Mouse (Mus musculus): ENCODE results near the gene Cyb5d1. TPM values are rescaled to one million over a fixed set of nuclear protein-coding genes. Genes with fewer than 3 reads are reported as not detected.

Gene Cyb5d1
- total RNA-seq (2017): 59.7 and 69.7 TPM in 2 replicates

DNA sequence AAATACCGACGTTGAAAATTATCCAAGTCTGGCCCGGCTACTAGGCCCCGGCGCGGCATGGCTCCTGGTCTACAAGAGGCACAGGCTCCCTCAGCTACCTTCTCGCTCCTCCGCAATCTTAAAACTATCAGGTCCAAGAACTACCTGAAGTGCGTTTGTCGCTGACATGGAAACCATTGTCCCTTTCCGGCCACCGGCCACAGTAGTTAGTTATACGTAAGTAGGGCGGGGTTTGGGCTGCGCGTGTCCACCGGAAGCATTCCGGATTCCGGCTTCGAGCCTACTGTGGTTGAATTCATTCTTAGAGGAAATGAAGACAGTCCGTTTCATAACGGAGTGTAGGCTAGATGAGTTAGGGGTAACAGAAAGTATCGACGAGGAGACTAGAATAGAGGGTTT lies at the start of gene Cyb5d1, which contains the start of gene Naa38:
Cyb5d1 (minus strand) TSS at position 397 of the 399 bp plus-strand sequence.
Naa38 (plus strand) TSS at position 253 of the 399 bp plus-strand sequence.
- peak; percentile 63 to 66 for ATAC-seq (replicated peaks in 1 of 2; ENCODE audit: insufficient read depth in 1 of 2, low FRiP score in 2 of 2, low TSS enrichment in 1 of 2, low read depth in 1 of 2, poor library complexity in 2 of 2, severe bottlenecking in 2 of 2)

DNA sequence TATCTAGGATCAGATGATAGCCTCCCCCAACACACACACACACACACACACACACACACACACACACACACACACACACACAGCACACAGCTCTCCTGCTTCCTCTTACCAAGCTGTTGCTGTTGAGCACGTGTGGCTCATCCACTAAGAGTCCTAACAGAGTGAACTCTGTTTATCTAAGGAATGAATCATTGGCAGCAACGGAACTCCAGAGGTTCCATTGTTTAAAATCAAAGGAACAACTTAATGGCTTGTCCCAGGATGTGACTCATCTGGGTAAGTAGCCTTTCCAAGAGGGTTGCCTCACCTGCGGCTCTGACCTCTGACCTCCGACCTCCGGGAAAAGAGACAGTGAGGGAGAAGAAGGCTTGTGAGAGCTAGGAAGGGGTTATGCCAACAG lies 47.9 kb upstream of the Cyb5d1 start:
- no peak for ATAC-seq (replicated peaks in 1 of 2; ENCODE audit: insufficient read depth in 1 of 2, low FRiP score in 2 of 2, low TSS enrichment in 1 of 2, low read depth in 1 of 2, poor library complexity in 2 of 2, severe bottlenecking in 2 of 2)

DNA sequence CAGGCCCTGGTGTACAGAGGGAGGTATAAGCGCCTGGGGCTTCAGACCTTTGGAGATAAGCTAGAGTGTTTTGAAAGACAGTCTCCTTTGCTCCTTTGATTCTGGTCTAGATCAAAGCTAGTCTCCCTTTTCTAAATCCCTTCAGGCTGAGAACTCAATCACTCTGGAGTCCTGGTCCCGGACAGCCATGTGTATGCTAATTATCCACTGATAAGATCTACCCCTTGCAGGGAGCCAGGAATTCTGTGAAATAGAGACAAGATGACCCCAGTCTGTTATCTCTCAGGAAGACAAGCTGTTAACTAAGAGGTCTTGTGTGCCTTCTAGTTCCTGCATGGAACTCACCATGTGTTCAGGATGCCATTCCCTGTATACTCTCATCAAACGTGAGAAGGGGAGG lies 41.9 kb upstream of the Cyb5d1 start:
- no peak for ATAC-seq (replicated peaks in 1 of 2; ENCODE audit: insufficient read depth in 1 of 2, low FRiP score in 2 of 2, low TSS enrichment in 1 of 2, low read depth in 1 of 2, poor library complexity in 2 of 2, severe bottlenecking in 2 of 2)

DNA sequence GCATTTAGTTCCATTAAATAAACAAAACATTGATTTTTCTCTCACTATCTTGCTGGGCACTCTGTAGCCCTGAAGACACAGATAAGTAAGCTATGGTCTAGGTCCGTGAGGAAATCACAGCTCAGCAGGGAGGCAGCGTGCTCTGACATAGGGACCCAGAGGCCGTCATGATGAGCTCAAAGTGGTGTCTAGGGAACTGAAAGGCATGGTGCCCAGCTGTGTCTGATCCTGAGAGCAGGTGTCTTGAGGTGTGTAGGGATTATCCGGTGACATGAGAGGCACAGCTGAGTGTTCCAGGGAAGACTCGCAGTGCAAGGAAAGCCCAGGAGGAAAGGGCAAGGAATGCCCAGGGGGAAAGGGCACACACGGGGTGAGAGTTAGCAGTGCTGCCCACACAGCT lies 37.8 kb upstream of the Cyb5d1 start:
- no peak for ATAC-seq (replicated peaks in 1 of 2; ENCODE audit: insufficient read depth in 1 of 2, low FRiP score in 2 of 2, low TSS enrichment in 1 of 2, low read depth in 1 of 2, poor library complexity in 2 of 2, severe bottlenecking in 2 of 2)

DNA sequence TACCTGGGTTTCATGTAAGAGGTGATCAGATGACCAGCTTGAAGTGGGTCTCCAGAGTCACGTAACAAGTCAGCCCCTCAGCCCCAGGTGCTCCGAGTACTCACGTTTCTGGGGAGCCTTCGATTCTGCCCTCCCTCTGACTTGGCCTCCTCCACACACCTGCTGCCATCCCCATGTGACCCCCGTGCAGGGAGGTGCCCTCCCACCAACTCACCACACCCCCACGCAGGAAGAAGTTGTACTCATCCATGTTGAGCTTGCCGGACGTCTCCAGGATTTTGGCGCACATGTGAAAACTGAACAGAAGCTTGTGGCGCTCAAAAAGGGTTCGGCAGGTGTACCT lies 37.2 kb upstream of the Cyb5d1 start:
- ATAC-seq (replicated peaks in 1 of 2; ENCODE audit: insufficient read depth in 1 of 2, low FRiP score in 2 of 2, low TSS enrichment in 1 of 2, low read depth in 1 of 2, poor library complexity in 2 of 2, severe bottlenecking in 2 of 2): no peak

DNA sequence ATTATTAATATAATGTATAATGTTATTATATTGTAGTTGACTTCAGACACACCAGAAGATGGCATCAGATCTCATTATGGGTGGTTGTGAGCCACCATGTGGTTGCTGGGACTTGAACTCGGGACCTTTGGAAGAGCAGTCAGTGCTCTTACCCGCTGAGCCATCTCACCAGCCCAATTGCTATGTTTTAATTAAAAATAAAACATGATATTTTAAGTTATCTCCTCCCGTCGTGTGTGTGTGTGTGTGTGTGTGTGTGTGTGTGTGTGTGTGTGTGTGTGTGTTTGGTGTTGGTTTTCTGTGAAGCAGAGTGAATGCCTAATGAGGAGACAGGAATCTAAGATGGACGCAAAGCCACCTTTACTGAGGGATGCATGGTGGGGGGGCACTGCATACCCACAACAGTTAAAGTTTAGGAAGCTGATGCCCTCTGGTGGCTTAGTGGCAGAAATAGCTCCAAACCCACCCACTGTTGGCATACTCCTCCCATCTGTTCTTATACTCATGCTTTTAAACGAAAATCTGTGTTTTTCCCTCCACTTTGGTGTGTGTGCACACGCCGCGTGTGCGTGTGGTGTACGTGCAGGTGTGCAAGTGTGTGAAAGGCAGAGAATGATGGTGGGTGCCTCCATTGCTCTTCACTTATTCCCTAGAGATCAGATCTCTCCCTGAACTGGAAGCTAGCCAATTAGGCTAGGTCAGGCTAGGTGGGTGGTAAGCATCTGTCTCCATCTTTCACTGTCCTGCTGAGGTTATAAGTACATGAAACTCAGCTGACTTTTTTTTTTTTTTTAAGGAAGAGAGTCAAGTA lies 36.6 kb upstream of the Cyb5d1 start:
- ATAC-seq (replicated peaks in 1 of 2; ENCODE audit: insufficient read depth in 1 of 2, low FRiP score in 2 of 2, low TSS enrichment in 1 of 2, low read depth in 1 of 2, poor library complexity in 2 of 2, severe bottlenecking in 2 of 2): peak; percentile 85 to 92

DNA sequence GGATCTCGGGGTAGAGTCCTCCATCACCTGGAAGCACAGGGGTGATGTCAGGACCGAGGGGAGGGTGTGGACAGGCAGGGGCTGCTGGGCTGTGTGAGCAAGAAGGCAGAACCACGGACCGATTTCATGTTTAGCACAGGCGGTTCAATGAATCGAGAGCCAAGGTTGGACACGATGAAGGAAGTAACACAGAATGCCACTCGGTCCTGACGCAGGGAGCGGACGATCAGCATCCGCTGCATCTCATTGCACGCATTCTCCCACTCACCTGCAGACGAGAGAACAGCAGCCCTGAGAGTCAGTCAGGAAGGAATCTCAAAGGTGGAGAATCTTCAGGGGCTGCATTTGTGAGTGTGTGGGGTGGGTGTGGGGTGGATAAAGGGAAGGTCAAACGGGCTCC lies 35.2 kb upstream of the Cyb5d1 start:
- no peak for ATAC-seq (replicated peaks in 1 of 2; ENCODE audit: insufficient read depth in 1 of 2, low FRiP score in 2 of 2, low TSS enrichment in 1 of 2, low read depth in 1 of 2, poor library complexity in 2 of 2, severe bottlenecking in 2 of 2)

DNA sequence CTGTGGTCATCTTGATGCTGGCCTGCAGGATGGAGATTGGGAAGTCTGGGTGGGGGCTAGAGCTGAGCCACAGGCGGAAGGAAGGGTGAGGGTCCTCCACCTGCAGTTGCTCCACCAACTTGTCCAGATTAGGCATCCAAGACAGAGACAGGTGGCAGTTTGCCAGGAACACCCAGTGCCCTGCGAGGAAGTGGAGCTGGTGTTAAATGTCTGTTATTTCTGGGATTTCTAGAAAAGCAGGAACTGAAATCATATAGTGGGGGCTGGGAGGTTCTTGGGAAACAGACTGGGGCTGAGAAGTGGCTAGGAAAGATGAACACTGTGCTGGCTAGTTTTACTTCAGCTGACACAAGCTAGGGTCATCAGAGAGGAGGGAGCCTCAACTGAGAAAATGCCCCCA lies 33.9 kb upstream of the Cyb5d1 start:
- no peak for ATAC-seq (replicated peaks in 1 of 2; ENCODE audit: insufficient read depth in 1 of 2, low FRiP score in 2 of 2, low TSS enrichment in 1 of 2, low read depth in 1 of 2, poor library complexity in 2 of 2, severe bottlenecking in 2 of 2)

DNA sequence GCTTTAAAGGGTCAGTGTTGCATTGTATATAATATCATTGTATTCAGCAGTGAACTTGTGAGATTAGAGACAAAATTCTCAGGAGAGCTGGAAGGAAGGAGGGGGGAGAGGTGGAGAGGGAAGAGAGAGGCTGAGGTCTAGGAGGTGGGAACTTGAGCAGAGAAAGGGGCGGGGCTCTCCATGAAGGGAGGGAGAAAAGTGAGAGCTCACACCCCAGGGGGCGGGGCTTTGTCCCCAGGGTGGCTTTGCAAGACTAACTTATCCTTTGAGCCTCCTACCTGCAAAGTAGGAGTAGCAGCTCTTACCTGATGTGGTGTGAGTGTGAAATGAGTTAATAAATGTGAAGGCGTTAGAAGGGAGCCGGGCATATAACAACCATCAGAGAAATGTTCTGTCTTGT lies 33.3 kb upstream of the Cyb5d1 start:
- ATAC-seq (replicated peaks in 1 of 2; ENCODE audit: insufficient read depth in 1 of 2, low FRiP score in 2 of 2, low TSS enrichment in 1 of 2, low read depth in 1 of 2, poor library complexity in 2 of 2, severe bottlenecking in 2 of 2): peak in 1 of 2 experiments; percentile 43; a peak in 1 of 4 replicates

DNA sequence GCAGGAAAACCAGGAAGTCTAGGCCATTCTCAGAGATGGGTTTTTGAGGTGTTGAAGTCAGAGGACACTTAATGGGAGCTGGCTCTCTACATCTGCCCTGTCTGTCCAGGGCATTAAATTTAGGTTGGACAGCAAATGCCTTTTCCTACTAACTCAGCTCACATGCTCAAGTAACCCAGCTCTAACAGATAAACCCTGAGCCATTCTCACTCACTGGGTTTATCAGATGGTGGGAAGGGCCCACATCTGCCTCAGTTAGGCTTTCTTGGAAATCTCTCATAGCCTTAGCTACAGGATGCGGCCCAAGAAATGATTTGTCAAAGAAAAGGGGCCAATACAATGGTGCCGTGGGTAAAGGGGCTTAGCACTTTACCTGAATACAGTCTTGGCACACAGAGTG lies 30.8 kb upstream of the Cyb5d1 start:
- ATAC-seq (replicated peaks in 1 of 2; ENCODE audit: insufficient read depth in 1 of 2, low FRiP score in 2 of 2, low TSS enrichment in 1 of 2, low read depth in 1 of 2, poor library complexity in 2 of 2, severe bottlenecking in 2 of 2): no peak

DNA sequence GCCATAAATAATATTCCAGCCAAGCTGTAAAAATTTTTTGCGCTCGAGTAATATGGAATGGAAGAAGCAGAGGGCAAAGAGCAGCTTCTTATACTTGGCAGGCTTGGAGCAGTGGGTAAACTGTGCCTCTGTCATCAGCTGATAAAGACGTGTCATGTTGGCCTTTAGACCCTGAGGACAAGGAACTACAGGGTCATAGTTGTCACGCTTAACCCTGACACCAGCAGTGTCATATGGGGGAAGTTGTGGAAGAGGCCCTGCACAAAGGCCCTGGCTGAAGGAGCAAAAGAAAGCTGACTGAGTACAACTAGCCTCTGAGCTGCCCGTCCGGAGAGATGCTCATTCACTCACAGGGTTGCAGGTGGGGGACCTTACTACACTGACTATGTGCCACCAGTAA lies 28.5 kb upstream of the Cyb5d1 start:
- no peak for ATAC-seq (replicated peaks in 1 of 2; ENCODE audit: insufficient read depth in 1 of 2, low FRiP score in 2 of 2, low TSS enrichment in 1 of 2, low read depth in 1 of 2, poor library complexity in 2 of 2, severe bottlenecking in 2 of 2)

DNA sequence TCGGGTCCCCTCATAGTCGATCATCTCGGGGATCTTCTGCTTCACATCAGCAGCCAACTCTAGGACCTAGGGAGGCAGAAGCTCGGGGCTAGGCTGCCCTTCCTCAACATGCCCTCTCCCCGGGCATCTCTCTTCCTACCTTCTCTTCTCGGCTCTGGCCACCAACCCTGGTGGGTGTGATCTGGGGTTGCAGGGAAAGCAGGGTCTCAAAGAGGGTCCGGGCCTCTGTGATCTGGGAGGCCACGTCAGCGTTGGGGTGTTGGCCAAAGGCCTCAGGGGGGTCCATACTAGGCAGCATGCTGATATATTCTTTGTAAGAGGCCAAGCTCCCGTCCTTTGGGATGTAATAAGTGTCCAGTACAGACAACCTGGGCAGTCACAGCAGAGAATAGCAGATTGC lies 27.4 kb upstream of the Cyb5d1 start:
- no peak for ATAC-seq (replicated peaks in 1 of 2; ENCODE audit: insufficient read depth in 1 of 2, low FRiP score in 2 of 2, low TSS enrichment in 1 of 2, low read depth in 1 of 2, poor library complexity in 2 of 2, severe bottlenecking in 2 of 2)

DNA sequence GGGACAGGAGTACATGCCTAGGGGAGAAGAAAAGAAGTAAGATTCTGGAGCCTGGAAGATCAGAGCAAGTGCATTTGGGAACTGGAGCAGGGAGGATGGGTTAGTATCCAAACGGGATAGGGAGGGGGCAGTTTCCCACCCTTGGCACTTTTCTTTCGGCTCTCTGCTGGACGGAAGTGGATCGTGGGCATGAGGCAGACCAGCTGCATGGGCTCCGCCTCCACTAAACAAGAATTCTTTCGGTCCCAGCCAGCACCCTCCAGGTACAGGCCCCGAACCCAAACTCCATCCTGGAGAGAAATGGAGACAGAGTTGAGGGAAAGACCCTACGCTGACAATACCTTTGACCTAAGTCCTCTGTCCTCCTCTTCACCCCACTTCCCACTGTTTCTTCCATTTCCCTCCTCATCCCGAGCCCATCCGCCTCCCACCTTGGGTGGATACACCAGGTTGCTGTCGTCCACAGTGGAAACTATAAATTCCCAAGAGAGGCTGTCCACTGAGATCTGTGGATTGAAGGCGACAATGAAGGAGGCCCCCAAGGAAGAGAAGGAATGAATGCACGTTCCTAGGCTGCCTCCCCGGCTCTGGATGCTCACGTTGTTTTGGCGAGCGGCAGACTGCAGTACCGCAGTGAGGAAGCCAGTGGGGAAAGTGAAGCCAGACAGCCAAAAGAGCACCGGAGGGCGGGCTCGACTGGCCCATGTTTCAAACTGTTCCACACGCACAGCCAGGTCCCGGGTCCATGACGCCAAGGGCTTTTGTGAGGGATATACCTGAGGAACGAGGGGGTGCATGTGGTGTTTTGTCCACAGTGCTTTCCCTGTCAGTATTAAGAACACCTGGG lies 25.9 kb upstream of the Cyb5d1 start:
- ATAC-seq (replicated peaks in 1 of 2; ENCODE audit: insufficient read depth in 1 of 2, low FRiP score in 2 of 2, low TSS enrichment in 1 of 2, low read depth in 1 of 2, poor library complexity in 2 of 2, severe bottlenecking in 2 of 2): no peak

DNA sequence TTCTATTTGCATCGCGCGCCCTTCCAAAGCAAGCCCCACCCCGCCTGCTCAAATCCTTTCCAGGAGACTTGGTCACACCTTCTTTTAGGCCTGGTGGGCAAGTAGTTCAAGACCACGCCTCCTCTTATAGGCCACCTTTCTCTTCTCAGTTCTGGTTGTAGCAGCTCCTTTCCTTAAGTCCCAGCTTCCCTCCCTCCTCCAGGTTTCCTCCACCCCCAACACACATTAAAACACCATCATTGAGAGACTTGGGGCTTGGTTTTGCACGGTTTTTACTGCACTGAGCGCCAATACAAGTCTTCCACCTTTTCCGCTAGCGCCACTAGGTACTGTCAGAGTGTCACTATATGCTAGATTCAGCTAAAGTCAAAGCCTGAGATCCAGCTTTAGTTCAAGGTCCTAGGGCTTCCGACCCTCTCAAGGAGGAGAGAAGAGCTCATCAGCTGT lies 25.1 kb upstream of the Cyb5d1 start:
- no peak for ATAC-seq (replicated peaks in 1 of 2; ENCODE audit: insufficient read depth in 1 of 2, low FRiP score in 2 of 2, low TSS enrichment in 1 of 2, low read depth in 1 of 2, poor library complexity in 2 of 2, severe bottlenecking in 2 of 2)

DNA sequence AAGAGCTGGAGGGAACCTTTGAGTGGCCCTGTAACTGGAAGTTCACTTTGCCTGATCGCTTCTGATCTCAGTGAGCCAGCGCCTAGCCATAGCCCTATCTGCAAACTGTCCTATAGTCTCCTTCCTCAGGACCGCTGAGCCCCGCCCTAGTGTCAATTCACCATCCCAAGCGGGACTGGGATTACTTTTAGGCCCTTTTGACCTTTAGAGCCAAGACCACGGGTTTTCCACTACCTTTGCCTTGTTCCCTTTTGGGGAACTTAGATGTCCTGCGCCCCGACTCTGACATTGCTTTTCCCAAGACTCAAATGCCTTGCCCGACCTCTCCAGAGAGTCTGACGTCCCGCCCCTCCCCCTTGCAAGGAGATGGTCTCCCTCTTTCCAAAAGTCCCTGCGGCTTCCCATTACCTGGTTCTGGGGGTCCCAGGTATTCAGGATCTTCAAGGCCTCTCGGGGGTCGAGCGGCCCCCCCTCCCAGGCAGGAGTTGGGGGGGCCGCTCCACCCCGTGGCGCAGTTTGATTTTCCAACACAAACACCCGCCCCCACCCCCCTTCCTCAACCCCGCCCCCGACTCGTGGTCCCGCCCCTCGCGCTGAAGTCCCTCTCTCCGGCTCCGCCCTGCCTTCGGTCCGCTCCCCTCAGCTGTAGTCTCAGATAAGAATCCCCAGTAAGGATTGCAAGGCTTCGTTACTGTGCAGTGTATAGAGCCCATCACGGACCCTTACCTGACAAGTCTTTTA lies 24.6 kb upstream of the Cyb5d1 start:
- no peak for ATAC-seq (replicated peaks in 1 of 2; ENCODE audit: insufficient read depth in 1 of 2, low FRiP score in 2 of 2, low TSS enrichment in 1 of 2, low read depth in 1 of 2, poor library complexity in 2 of 2, severe bottlenecking in 2 of 2)

DNA sequence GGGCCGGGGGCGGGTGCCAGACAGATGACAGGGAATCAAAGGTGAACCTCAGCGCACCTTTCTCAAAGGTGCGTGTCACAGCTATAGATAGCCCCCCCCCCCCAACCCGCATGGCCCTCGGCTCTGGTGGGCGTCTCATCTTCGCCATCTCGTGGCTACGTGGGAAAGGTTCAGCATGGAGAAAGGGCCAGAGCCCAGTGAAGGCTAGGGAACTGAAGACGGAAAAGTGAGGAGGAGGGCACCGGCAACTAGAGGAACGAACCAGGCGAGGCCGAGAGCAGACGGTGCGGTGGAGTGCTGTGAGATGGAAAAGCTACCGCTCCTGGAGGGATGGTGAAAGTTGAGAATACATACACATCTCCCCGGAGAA lies 24.0 kb upstream of the Cyb5d1 start:
- ATAC-seq (replicated peaks in 1 of 2; ENCODE audit: insufficient read depth in 1 of 2, low FRiP score in 2 of 2, low TSS enrichment in 1 of 2, low read depth in 1 of 2, poor library complexity in 2 of 2, severe bottlenecking in 2 of 2): no peak

DNA sequence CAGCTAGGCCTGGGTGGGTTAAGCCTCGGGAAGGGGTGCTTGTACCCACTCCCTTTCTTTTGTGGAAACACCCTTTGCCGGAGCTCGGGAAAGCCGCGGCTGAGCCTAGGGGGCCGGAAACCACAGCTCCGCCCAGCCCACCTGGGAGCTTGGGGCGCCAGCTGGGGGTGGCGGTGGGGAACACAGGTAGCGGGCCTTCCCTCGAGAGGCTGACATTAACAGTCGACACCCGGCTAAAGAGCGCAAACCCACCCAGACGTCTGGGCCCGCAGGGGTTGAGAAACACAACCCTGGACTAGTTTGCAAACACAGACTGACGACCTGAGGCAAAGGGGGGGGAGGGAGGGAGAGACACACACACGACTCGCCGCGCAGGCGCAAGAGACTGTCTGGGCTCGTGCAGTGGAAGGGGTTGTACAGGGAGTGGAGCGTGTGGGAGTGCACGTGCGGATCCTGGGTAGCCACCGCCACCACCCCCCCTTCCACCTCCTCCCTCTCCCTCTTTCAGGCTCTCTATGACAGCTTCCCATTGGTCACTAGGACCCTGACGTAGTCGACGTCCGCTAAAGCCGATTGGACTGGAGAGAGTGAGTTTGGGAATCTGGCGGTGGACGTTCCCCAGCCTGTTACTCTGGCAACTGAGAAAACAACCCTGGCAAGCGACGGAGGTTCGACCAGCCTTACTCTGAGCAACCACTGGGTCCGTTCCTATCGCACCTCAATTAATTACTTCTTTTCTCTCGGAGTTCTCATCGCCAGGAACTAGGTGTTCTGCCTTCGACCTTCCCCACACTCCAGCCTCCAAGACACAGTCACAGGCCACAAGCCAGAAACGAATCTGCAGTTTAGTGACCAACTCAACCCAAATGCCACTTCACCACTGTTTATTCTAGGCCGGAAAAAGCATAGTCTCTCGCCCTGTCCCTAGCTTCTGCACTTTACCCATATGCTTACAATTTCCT lies 23.3 kb upstream of the Cyb5d1 start:
- ATAC-seq (replicated peaks in 1 of 2; ENCODE audit: insufficient read depth in 1 of 2, low FRiP score in 2 of 2, low TSS enrichment in 1 of 2, low read depth in 1 of 2, poor library complexity in 2 of 2, severe bottlenecking in 2 of 2): peak; percentile 66 to 68
